Mouse (Mus musculus): ENCODE measurements at regions not wholly inside any gene's neighbourhood (a gene's known extent, or its start where the extent isn't known, plus 50 kb on each side); places are given as distances from the start of the nearest gene placed in this dataset.

DNA sequence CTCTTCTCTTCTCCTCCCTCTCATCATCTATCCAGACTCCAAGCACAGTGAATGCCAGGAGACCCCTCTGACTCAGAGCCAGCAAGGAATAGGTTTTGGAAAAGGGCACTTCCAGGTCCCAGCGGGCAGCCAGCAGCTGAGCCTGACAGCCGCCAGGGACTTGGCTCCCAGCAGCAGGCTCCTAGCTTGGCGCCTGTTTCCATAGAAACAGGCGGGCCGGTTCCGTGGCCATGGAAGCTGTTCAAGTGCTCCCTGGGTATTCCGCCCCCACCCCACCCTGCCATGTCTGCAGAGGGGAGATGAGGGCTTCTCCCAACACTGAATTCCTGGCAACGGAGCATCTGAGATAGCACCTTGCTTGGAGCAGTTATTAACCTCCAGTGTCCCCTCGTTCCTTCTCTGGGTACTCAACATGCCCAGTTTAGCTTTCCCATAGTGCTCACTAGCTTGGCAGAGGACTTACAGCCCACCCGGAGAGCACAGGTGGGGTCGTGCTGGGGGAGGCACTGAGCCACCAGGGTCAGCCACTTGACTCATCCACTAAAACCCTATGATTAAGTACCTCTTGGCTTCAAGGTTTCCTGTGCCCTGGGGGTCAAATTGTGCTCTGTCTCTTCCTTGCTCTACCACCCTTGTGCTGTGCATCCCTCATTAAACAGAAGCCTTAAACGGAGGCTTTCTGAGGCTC, 222.7 kb downstream of the H2al1j start:
- no peak for TF ChIP-seq GATA2 (IDR thresholded peaks at IDR 0.05; ENCODE audit: borderline replicate concordance, low read depth, low read length)
- no peak for TF ChIP-seq CTCF (IDR thresholded peaks at IDR 0.05; ENCODE audit: low read depth, low read length)
- TF ChIP-seq GATA1 (IDR thresholded peaks at IDR 0.05; ENCODE audit: borderline replicate concordance, low read length): no peak
- no peak for TF ChIP-seq POLR2AphosphoS5 (IDR thresholded peaks at IDR 0.05; ENCODE audit: insufficient replicate concordance, low read depth, low read length)
- TF ChIP-seq TAL1 (conservative IDR thresholded peaks at IDR 0.05; ENCODE audit: low read depth, low read length): no peak
- Histone ChIP-seq H3K4me1 (ENCODE audit: insufficient read depth, low read depth, low read length) (no peaks in the 10 kb centered on the region), H3K36me3 (replicated peaks) (no peaks in the 10 kb centered on the region), H3K27me3 (ENCODE audit: insufficient read depth, low read length) (no peaks in the 10 kb centered on the region), H3K9me3 (replicated peaks) (no peaks in the 10 kb centered on the region), H3K4me3 (ENCODE audit: low read depth, low read length) (no peak overlapping the region)
- ATAC-seq (ENCODE audit: extremely low read depth, insufficient number of reproducible peaks, low FRiP score, poor library complexity, severe bottlenecking): no peak
- DNase-seq (ENCODE audit: low spot score): no peak

DNA sequence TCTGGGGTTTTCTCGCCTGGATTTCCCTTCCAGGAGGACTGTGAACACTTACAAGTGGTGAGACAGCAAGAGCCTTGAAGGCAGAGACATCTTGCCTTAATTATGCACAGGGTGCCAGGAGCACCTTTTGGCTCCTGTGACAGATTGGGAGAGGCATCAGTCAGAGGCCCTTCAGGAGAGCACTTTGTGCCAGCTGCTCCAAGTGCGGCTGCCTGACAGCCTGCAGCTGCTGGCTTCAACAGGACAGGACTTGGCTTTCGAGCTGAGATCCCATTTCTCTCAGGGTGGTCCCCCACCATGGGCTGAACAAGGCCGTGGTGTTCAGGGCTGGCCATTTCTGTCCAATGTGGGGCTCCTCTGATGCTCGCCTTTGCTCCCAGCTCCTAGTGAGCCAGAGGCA, 224.6 kb downstream of the H2al1j start:
- H3K4me3 ChIP-seq (ENCODE audit: low read depth, low read length): no peak overlapping the region
- no peaks in the 10 kb centered on the region for H3K27me3 ChIP-seq (ENCODE audit: insufficient read depth, low read length)
- H3K36me3 ChIP-seq (replicated peaks): no peaks in the 10 kb centered on the region
- ATAC-seq (ENCODE audit: extremely low read depth, insufficient number of reproducible peaks, low FRiP score, poor library complexity, severe bottlenecking) (no peak), DNase-seq (ENCODE audit: low spot score) (no peak)
- no peaks in the 10 kb centered on the region for H3K9me3 ChIP-seq (replicated peaks)
- H3K4me1 ChIP-seq (ENCODE audit: insufficient read depth, low read depth, low read length): no peaks in the 10 kb centered on the region
- TF ChIP-seq CTCF (IDR thresholded peaks at IDR 0.05; ENCODE audit: low read depth, low read length): no peak
- TF ChIP-seq GATA2 (IDR thresholded peaks at IDR 0.05; ENCODE audit: borderline replicate concordance, low read depth, low read length): no peak
- TF ChIP-seq TAL1 (conservative IDR thresholded peaks at IDR 0.05; ENCODE audit: low read depth, low read length): no peak
- TF ChIP-seq POLR2AphosphoS5 (IDR thresholded peaks at IDR 0.05; ENCODE audit: insufficient replicate concordance, low read depth, low read length): no peak
- TF ChIP-seq GATA1 (IDR thresholded peaks at IDR 0.05; ENCODE audit: borderline replicate concordance, low read length): no peak

GRCm38 (mm10) chrX:11555035-11555570, 227.5 kb downstream of the H2al1j start:
- Histone ChIP-seq H3K27me3 (ENCODE audit: insufficient read depth, low read length) (no peaks in the 10 kb centered on the region), H3K4me3 (ENCODE audit: low read depth, low read length) (no peak overlapping the region), H3K9me3 (replicated peaks) (no peaks in the 10 kb centered on the region), H3K4me1 (ENCODE audit: insufficient read depth, low read depth, low read length) (no peaks in the 10 kb centered on the region), H3K36me3 (replicated peaks) (no peaks in the 10 kb centered on the region)
- ATAC-seq (ENCODE audit: extremely low read depth, insufficient number of reproducible peaks, low FRiP score, poor library complexity, severe bottlenecking): no peak
- TF ChIP-seq POLR2AphosphoS5 (IDR thresholded peaks at IDR 0.05; ENCODE audit: insufficient replicate concordance, low read depth, low read length) (no peak), GATA2 (IDR thresholded peaks at IDR 0.05; ENCODE audit: borderline replicate concordance, low read depth, low read length) (no peak), TAL1 (conservative IDR thresholded peaks at IDR 0.05; ENCODE audit: low read depth, low read length) (no peak), GATA1 (IDR thresholded peaks at IDR 0.05; ENCODE audit: borderline replicate concordance, low read length) (no peak), CTCF (IDR thresholded peaks at IDR 0.05; ENCODE audit: low read depth, low read length) (no peak)
- DNase-seq (ENCODE audit: low spot score): no peak

- Histone ChIP-seq H3K4me3 (ENCODE audit: low read depth, low read length) (no peak overlapping the region), H3K9me3 (replicated peaks) (no peaks in the 10 kb centered on the region), H3K4me1 (ENCODE audit: insufficient read depth, low read depth, low read length) (no peaks in the 10 kb centered on the region), H3K36me3 (replicated peaks) (no peaks in the 10 kb centered on the region), H3K27me3 (ENCODE audit: insufficient read depth, low read length) (no peaks in the 10 kb centered on the region)
- TF ChIP-seq POLR2AphosphoS5 (IDR thresholded peaks at IDR 0.05; ENCODE audit: insufficient replicate concordance, low read depth, low read length): no peak
- DNase-seq (ENCODE audit: low spot score) (no peak), ATAC-seq (ENCODE audit: extremely low read depth, insufficient number of reproducible peaks, low FRiP score, poor library complexity, severe bottlenecking) (no peak)
Observed at GRCm38 (mm10) chrX:11558260-11558659, 230.6 kb downstream of the H2al1j start.

DNA sequence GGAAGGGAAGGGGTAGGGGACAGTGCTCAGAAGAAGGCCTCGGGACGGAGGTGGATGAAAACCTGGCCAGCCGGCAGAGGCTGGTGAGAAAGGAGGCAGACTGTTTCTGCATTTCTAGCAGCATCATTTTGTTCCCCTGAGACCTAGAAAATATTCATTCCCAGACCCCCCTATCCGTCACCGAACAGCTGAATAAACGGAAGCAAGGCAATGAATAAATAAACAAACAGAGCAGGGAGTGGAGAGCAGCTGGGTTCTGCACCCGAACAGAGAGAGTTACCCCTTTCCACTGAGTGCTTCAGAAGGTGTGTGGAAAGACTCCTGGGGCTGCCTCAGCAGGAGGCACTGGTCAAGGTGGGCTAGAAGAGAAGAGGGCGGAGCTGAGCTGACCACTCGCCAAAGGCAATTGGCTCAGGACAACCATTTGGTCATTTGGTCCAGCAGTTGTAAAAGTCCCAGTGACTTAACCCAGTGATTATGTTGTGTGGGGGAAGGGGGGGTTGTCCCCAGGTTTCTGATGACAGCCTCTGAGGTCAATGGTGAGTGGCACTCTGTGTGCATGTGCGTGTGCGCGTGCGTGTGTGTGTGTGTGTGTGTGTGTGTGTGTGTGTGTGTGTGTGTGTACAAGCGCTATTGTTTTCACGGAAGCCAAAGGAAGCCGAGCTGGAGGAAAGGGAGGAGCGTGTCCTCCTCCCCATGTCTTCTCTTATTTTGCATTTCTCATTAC, 233.1 kb downstream of the H2al1j start:
- ATAC-seq (ENCODE audit: extremely low read depth, insufficient number of reproducible peaks, low FRiP score, poor library complexity, severe bottlenecking) (no peak), DNase-seq (ENCODE audit: low spot score) (no peak)
- Histone ChIP-seq H3K36me3 (replicated peaks) (no peaks in the 10 kb centered on the region), H3K9me3 (replicated peaks) (no peaks in the 10 kb centered on the region), H3K4me1 (ENCODE audit: insufficient read depth, low read depth, low read length) (no peaks in the 10 kb centered on the region), H3K27me3 (ENCODE audit: insufficient read depth, low read length) (no peaks in the 10 kb centered on the region), H3K4me3 (ENCODE audit: low read depth, low read length) (no peak overlapping the region)
- TF ChIP-seq TAL1 (conservative IDR thresholded peaks at IDR 0.05; ENCODE audit: low read depth, low read length): no peak
- TF ChIP-seq CTCF (IDR thresholded peaks at IDR 0.05; ENCODE audit: low read depth, low read length): no peak
- TF ChIP-seq GATA1 (IDR thresholded peaks at IDR 0.05; ENCODE audit: borderline replicate concordance, low read length): no peak
- TF ChIP-seq POLR2AphosphoS5 (IDR thresholded peaks at IDR 0.05; ENCODE audit: insufficient replicate concordance, low read depth, low read length): no peak
- TF ChIP-seq GATA2 (IDR thresholded peaks at IDR 0.05; ENCODE audit: borderline replicate concordance, low read depth, low read length): no peak

- DNase-seq (ENCODE audit: low spot score): no peak
- no peak for ATAC-seq (ENCODE audit: extremely low read depth, insufficient number of reproducible peaks, low FRiP score, poor library complexity, severe bottlenecking)
- Histone ChIP-seq H3K36me3 (replicated peaks) (no peaks in the 10 kb centered on the region), H3K9me3 (replicated peaks) (no peaks in the 10 kb centered on the region), H3K27me3 (ENCODE audit: insufficient read depth, low read length) (no peaks in the 10 kb centered on the region), H3K4me3 (ENCODE audit: low read depth, low read length) (no peak overlapping the region), H3K4me1 (ENCODE audit: insufficient read depth, low read depth, low read length) (no peaks in the 10 kb centered on the region)
- TF ChIP-seq GATA1 (IDR thresholded peaks at IDR 0.05; ENCODE audit: borderline replicate concordance, low read length) (no peak), CTCF (IDR thresholded peaks at IDR 0.05; ENCODE audit: low read depth, low read length) (no peak), POLR2AphosphoS5 (IDR thresholded peaks at IDR 0.05; ENCODE audit: insufficient replicate concordance, low read depth, low read length) (no peak), GATA2 (IDR thresholded peaks at IDR 0.05; ENCODE audit: borderline replicate concordance, low read depth, low read length) (no peak)
Observed at GRCm38 (mm10) chrX:11565888-11566287, 238.3 kb downstream of the H2al1j start.

All from G1E (cell line).